In the genomic region with DNA sequence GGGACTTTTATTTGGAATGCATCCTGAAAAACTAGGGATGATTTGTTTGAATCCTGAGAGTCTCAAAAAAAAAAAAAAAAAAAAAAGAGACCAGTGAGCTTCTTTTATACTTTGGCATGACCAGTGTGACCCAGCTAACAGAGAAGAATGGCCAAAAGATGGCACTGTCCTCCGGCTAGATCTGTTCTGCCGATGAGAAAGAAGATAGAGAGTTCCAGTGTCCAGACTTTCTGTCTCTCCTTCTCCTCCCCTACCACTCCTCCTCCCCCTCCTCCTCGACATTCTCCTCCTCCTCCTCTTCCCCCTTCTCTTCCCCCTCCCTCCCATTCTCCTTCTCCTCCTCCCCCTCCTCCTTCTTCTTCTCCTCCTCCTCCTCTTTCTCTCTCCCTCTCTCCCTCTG, we compare ENCODE assay signal across 8 mouse cellular contexts.
DNase-seq lines count a peak whose midpoint lies in the region; TF ChIP-seq lines count a peak whose summit lies in the region.
"Had no signal": no experiment of that assay in that cellular context is flagged by ENCODE, and none has a peak within 500 bp of the region (broad histone marks: within the 10 kb centered on the region; RNA-seq: fewer than 3 reads in every experiment).

No protein-coding gene starts in this region.

- H3K27ac ChIP-seq in left cerebral cortex, adult 2 months: no peak overlapping the region
- no peak overlapping the region for H3K27ac ChIP-seq in hindbrain, embryonic 10.5 days

- H3K4me3 ChIP-seq in left cerebral cortex, adult 2 months: no peak overlapping the region
- H3K4me3 ChIP-seq in hindbrain, embryonic 10.5 days: no peak overlapping the region
- H3K4me3 ChIP-seq: forebrain, embryonic 10.5 days had no signal

- TF ChIP-seq CTCF in left cerebral cortex, adult 2 months (IDR thresholded peaks at IDR 0.05): peak; percentile 44

- H3K9me3 ChIP-seq in hindbrain, embryonic 10.5 days: no peaks in the 10 kb centered on the region
- H3K9me3 ChIP-seq: forebrain, embryonic 10.5 days had no signal

- WGBS in hindbrain, embryonic 10.5 days: 21% methylated on average over 3 of the region's 3 CpGs

- no peak for DNase-seq in left cerebral cortex, adult 2 months (ENCODE audit: extremely low spot score in 1 of 2, low spot score in 2 of 2)
- DNase-seq in left cerebral cortex, adult 8-10 months (ENCODE audit: low spot score in 2 of 2): no peak
- peak; percentile 47 for DNase-seq in cerebellum, adult 11 months
- peak; percentile 39 to 73 for DNase-seq in cerebellum, postnatal 25 days
- DNase-seq in lung, postnatal 36 days: peak; percentile 37
- no peak for DNase-seq in hindbrain, embryonic 10.5 days (ENCODE audit: low spot score)
- DNase-seq in urinary bladder, postnatal 10 days (ENCODE audit: low spot score): no peak

- intact Hi-C loops in left cerebral cortex, adult 2 months (cut with DNase I): loop anchor here (2.0 kb wide), 1 partner anchor 168 kb away; the partner anchor contains the start of gene Mmp17

- no peaks in the 10 kb centered on the region for H3K36me3 ChIP-seq in hindbrain, embryonic 10.5 days
- H3K36me3 ChIP-seq: forebrain, embryonic 10.5 days had no signal

- no peaks in the 10 kb centered on the region for H3K27me3 ChIP-seq in hindbrain, embryonic 10.5 days (ENCODE audit: insufficient read depth, poor library complexity, severe bottlenecking)

- H3K4me1 ChIP-seq in hindbrain, embryonic 10.5 days (replicated peaks): peaks cover 17% of the 10 kb centered on the region

Comparison
In these comparisons a context has a peak if more than half of its experiments do, and no peak if none do; other contexts are left out.
1. DNase-seq: peak in cerebellum, adult 11 months (single experiment), cerebellum, postnatal 25 days (2 of 2) and lung, postnatal 36 days (single experiment); none in left cerebral cortex, adult 2 months (0 of 2), left cerebral cortex, adult 8-10 months (0 of 2), hindbrain, embryonic 10.5 days (single experiment) and urinary bladder, postnatal 10 days (single experiment).